Mouse (Mus musculus) left cerebral cortex, adult 9 months (tissue): Measurements from ENCODE around the gene Drosha.

Source experiments
- DNase-seq, 2 experiments: peaks; one replicate each; pipeline ENCODE4 v3.0.0; 2022; ENCODE audit warnings: low spot score in 2 of 2

Drosha gene

DNA sequence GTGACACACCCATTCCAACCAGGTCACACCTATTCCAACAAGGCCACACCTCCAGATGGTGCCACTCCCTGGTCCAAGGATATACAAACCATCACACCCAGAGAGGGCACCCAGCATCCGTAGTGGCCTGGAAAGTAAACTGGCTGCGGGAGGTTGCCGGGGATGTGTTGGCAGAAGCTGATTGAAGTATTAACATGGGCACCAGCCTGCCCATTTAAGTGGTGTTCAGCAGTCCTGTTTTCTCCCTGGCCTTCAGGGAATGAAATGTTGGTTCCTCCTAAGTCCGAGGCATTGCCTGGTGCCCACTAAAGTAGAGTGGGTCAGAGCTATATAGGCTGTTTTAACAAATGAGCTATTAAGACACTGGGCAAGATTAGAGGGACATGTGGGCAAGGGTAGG is 8.0 kb downstream of the Drosha start:
- DNase-seq, result no peak

DNA sequence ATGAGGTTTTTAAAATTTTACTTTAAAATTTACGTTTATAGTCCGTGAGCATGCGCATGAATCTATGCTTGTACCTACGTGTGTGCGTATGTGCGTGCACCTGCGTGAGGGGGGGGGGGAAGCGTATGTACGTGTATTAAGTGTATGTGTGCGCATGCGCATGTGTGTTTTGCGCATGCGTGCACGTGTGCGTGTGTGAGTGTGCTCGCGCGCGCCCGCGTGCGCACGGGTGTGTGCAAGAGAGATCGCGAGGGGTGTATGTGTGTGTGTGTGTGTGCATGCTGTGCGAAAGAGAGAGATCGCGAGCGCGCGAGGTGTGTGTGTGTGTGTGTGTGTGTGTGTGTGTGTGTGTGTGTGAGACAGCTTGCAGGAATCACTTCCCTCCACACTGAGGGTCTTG is 8.8 kb downstream of the Drosha start:
- DNase-seq, result no peak

DNA sequence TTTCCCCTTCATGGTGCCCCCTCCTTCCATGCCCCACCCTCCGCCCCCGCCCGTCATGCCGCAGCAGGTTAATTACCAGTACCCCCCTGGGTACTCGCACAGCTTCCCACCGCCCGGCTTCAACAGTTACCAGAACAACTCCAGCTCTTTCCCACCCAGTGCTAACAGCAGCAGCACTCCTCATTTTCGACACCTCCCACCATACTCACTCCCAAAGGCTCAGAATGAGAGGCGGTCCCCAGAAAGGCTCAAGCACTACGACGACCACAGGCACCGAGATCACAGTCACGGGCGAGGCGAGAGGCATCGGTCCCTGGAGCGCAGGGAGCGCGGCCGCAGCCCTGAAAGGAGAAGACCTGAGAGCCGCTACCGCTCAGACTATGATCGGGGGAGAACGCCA is 9.6 kb downstream of the Drosha start:
- no peak for DNase-seq

DNA sequence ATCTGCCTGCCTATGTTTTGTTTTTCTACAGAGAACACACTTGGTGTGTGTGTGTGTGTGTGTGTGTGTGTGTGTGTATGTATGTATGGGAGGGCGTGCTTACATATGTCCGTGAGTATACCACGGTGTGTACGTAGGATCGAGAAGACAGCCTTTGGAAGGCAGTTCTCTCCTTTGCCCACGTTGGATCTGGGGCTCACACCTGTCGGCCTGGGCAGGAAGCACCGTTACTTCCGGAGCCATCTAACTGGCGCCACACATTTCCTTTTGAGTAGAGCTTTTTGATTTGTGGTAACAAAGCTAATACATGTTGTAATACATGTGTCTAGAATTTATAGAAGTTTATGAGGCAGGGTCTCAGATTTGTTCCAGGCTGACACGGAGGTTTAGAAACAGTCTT is 16.1 kb downstream of the Drosha start:
- DNase-seq, result no peak

DNA sequence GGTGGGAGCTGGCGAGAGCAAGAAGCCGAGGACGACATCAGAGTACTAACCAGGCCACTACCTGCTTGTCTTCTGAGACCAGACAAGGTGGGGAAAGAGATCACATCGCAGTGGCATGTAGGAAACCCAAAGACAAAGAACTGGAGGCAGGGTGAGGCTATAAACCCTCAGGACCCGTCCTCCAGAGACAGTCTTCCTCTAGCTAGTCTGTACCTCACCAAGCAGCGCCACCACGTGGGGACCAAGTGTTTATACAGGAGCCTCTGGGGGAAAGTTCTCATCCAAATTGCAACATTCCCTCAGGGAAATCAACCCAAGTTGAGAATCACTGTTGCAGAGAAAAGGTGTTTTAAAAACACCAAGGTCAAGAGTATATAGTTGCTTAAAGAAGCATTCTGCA is 18.2 kb downstream of the Drosha start:
- no peak for DNase-seq

DNA sequence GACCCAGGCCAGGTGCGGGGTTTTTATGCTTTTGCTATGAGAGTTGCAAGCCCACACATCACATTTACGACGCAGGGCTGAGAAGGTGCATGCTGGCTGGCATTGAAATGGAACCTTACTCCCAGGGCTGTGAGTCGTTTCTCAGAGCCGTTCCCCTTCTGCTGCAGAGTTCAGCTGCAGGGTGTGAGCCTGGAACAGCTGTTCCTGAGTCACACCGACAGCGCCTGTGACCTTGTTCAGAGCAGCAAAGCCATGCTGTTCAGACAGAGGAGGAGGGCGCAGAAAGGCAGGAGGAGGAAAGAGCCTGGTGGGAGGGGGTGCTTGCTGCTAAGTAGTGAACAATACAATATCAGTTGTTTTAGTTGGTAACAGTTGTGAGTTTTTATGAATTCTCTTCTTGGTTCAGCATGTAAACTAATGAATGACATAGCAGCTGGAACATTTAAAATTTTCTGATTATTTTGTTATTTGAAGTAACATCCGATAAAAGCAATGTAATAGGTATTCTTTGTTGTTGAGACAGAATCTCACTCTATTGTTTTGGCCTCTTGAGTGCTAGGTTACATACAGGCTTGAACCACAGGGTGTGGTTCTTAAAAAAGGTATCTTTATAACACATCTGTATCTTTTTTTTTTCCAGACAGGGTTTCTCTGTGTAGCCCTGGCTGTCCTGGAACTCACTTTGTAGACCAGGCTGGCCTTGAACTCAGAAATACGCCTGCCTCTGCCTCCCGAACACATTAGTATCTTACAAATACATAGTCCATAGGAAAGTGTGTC is 23.8 kb downstream of the Drosha start:
- DNase-seq, result no peak

DNA sequence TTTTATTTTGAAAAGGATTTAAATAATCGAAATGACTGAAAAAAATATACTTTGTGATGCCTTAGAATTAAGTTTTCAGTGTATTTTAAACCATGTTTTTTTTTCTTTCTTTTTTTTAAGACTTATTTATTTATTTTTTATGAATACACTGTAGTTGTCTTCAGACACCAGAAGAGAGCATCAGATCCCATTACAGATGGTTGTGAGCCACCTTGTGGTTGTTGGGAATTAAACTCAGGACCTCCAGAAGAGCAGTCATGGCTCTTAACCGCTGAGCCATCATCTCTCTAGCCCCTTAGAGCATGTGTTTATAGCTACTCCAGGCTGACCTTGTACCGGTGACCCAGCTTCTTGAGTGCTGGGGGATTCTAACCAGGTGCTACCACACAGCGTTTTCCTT is 24.8 kb downstream of the Drosha start:
- DNase-seq, result no peak

DNA sequence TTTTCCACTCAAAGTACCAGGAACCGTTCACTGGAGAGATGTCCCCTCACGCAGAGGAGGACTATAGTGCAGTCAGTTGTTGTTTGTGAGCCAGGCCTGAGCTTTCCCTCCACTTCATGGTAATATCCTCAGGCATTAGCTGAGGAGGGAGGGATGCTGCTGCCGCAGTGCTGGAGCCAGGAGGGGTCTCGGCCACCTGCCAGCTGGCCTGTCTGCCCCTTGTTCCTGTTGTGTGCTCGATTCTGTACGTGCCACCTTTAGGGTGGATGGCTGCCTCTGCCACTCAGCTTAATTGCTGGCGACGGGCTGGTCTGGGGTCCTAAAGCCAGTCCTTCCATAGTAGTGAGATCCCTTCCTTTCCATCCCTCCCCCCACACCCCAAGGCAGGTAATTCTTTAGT is 28.9 kb downstream of the Drosha start:
- no peak for DNase-seq

DNA sequence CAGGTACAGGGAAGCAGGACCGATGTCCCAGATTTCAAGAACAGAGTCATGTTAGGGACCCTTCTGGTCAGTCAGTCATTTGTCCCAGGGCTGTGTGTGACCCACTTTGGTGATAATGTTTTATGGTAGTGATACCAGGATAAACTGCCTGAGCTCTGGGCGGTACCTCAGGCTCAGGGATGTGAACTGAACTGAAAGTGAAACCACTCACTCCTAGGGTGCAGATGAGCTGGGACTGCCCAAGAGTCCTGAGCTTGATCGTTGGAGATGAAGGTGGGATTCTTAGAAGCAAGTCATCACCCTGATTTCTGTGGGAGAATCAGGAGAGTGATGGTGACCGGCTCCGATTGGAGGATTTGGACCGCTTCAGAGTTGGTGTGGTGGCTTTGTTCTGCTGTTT is 32.2 kb downstream of the Drosha start:
- no peak for DNase-seq

DNA sequence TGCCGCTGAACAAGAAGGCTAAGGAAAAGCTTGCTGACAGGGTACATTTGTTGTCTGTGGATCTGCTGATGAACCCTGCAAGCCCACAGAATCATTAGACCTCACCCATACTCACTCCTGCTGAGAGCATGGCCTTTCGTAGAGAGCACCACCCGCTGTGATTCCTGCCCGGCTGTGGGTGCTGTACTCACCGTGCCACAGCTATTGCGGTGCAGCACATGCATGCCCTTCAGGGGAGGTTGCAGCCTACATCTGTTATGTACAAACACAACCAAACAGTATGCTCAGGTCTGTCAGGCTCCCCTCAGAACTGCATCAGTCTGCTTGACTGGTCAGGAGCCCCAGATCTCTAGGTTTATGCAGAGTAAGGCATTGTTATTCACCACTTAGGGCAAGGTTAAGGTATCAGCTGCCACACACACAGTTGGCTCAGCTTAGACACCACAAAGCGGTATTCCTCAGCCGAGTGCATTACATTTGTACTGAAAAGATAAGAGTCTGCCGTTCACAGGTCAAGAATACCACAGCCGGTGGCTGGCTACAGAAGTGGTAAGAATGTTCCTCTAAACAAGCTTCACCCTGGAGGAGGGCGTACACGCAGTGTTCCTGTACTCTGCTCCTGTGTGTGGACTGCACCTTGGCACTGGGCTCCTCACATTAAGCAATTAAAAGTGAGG is 33.4 kb downstream of the Drosha start:
- no peak for DNase-seq

DNA sequence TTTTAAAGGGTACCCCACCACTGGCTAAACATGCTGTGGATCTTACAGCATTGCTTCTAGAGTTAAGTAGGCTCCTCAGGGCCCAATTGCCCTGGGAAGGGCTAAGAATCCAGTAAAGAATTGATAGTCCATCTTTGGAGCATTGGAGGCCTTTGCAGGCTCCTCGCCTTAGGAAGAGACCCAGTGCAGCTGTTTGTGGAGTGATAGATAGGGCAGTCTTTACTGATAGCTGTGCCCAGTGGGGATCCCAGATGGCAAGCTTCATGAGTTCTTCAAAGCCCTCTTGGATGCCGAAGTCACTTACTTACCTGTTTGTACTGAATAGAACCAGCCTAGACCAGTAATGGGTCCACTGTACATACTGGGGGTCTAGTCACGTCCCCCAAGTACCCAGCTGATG is 34.0 kb downstream of the Drosha start:
- DNase-seq, result no peak

DNA sequence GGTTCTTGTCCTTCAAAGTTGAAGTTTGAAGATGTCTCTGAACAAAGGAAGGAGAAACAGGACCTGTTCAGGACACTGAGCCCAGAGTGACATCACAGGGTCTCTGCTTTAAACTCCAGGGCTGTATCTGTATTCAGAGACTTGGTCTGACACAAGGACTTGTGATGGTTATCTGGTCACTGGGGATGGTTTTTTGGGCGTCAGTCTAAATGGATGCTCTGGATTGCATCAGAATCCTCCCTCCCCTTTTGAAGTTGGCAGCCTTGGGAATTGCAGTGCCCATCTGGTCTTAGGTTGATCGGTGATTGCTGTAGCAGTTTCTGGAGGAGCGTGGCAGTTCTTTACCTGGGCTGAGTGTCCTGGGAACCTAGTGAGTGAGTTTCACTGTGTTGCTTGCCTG is 37.4 kb downstream of the Drosha start:
- no peak for DNase-seq

DNA sequence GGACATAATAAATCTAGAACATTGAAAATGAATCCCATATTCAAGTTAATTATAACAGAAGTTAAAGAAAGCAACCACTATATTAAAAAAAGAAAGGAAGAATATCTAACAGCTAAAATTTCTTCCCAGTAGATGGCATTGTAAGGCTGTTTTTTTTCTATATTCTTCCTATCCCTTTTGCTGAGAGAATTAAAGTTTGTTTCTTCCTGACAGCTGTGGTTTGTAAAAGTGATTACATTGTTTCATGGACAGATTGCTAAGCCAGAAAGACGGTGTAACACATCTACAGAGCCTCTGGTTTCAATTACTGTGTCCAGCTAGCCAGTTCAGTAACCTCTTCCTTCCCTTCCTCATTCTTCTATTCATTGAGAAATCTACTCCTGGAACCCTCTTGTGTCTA is 39.1 kb downstream of the Drosha start:
- no peak for DNase-seq

DNA sequence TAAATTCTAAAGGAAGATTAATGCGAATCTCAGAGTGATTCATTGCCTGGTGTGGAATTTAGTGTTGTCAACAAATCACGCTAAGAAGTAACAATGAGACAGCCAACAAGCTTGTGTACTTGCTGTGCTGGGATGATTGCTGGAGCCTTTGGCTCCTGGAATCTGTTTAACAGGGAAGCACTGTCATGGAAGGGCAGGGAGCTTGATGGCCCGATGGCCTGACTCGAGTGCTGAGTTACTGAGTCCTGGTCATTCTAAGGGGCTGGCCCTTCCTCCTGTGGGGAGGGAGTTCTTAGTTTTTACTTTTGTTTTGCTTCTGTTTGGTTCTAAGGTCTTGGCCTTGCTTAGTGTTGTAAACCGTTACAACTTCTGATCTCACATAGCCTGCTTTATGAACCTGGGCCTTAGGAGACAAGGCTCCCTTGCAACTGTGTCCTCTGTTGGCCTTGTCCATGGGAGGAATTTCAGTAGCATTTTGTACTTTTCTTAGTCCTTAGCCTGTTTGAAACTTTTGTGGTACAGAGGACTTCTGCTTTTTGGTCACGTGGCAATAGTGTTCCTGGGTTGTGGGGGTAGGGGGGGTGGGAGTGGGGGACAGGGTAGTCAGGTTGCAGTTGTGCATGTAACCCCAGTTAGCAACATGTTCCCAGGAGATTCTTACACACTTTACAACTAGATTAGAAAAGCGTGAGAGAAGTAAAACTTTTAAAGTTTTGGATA is 41.1 kb downstream of the Drosha start:
- no peak for DNase-seq

DNA sequence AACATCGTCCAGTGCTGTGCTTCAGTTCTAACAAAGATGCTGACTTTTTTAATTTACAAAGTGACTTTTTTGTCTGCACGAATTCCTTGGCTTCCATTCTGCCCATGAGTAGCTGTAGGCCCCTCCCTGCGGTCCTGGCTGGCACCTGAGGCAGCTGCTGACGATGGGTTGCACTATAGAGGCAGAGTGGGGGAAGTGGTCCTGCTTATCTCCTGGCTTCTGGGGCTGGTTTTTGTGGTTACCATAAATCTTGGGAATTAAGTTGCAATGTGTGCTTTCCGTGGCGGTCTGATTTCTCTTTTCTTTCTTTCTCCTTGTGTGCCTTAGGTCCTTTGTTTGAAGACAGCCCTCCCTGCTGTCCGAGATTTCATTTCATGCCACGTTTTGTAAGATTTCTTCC is 42.7 kb downstream of the Drosha start:
- no peak for DNase-seq

DNA sequence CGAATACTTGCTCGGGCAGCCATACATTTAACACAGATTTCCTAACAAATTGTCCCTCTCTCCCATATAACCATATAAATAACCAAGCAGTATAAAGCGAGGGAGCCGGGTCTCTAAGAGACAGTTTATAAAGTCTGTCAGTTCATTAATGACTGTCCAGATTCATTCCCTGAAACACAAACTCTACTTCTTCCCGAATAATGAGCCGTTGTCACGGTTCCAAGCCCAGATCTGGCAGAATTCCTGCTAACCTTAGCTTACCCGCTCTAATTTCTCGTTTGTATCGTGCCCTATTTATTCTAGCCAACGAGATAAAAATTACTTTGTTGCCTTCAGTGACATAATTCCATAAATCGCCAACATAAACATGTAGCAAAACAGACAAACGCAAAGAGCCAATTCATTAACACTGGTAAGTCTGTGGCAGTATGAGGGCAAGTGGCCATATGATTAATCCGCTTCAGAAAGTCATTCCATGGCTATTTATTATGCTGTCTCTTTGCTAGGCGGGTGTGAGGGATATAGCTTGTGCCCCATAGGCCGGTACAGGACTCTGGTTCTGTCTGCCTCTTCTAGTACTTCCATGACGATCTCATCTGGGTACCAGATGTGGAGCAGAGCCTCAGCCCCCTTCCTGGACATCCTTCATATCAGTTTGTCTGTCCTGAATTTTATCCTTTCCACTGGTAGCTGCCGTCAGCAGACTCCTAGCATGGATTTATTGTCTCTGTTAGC is 51.0 kb downstream of the Drosha start:
- no peak for DNase-seq

DNA sequence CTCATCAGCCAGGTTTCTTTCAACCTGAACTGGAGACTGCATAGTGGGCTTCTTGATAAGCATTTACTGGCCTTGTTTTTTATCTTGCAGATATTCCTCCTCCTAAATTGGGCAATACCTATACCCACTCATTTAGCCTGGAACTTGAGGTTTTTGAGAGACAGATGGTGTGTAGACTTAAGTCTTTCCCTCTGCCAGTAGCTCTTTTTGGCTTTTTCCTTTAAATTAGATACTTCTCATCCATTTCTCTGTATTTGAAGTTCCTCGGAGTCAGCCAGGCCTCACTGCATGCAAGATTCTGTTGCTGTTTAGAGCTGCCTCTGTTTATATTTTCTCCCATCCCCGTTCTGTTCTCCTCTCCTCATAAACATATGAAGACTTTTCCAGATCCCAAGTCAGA is 51.7 kb downstream of the Drosha start:
- no peak for DNase-seq

DNA sequence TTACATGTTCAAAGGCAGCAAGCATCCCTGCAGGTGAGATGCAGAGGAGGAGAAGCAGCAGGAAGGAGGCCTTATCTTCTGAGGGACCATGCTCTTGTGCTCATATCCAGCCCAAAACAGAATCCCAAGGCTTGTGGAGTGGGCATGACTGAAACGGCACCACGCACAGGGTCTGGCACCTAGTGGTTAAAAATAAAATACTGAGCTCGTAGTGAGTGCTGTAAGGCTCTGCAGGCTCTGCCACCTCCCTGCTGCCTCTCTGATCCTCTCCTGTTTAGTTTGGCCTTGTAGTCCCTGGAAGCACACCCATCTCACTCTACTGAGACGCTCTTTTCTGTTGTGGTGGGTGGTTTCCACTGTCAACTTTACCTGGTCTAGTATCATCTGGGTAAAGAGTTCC is 52.3 kb downstream of the Drosha start:
- DNase-seq, result no peak

DNA sequence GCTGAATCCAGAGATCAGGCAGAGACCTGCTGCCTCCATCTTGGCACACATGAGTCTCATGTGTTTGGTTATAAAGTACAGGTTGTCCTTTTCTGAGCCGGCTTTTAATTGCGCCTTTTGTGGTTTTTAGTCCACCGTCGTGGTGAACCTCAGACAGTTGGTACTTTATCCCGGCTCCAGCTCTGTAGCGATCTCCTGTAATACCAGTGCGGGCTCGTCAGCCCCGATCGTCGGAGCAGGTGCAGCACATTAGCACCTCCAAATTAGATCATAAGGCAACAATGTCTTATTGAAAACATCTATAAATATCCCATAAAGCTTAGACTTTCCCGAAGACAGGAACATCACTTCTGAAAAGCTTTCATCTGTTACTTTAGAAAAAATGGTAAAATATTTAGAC is 53.3 kb downstream of the Drosha start:
- DNase-seq, result no peak

DNA sequence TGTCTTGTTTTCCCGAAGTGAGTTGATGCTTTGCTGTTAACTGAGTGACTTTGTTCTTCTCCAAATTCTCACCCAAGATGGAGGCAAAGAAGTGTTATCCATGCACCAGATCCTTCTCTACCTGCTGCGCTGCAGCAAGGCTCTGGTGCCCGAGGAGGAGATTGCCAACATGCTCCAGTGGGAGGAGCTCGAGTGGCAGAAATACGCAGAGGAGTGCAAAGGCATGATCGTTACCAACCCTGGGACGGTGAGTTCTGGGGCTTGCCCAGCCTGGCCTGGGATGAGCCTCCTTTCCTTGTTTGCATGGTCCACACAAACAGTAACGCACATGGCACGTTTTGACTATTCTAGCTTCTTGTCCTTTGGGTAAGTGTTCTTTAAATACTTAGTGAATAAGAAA is 54.0 kb downstream of the Drosha start:
- DNase-seq, result no peak

DNA sequence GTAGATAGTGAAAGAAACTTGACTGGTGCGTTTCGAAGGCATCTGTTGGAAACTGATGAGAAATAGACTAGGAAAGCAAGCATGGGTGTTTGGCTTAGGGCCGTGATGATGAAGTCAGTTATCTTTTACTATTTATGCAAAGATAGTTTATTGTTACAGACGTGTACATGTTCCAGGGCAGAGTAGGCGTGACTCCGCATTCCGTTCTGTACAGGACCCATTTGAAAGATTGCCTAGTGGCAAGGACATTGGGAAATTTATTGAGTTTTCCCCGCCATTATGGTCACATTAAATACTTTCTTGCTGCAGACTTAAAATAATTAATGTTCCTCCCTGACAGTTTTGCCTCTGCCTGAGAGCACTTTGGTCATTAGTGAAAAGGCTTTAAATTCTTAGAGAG is 55.3 kb downstream of the Drosha start:
- DNase-seq, result no peak

DNA sequence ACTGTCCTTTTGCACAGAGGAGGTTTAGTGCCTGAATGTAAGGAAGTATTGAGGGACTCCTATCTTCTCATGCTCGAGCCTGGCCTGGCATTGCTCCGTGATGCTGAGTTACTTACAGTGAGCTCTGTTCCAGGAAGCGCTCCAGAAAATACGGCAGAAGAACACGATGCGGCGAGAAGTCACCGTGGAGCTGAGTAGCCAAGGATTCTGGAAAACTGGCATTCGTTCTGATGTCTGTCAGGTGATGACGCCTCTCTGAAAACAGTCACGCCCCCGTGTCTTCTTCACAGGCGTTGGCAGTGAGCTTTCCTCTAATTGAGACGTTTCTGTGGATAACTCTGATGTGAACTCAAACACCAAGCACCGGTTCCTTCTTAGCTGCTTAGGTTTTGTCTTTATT is 60.2 kb downstream of the Drosha start:
- DNase-seq, result peak in 1 of 2 experiments; percentile 73
